ENCODE assay signal across 9 mouse cellular contexts in the genomic region with DNA sequence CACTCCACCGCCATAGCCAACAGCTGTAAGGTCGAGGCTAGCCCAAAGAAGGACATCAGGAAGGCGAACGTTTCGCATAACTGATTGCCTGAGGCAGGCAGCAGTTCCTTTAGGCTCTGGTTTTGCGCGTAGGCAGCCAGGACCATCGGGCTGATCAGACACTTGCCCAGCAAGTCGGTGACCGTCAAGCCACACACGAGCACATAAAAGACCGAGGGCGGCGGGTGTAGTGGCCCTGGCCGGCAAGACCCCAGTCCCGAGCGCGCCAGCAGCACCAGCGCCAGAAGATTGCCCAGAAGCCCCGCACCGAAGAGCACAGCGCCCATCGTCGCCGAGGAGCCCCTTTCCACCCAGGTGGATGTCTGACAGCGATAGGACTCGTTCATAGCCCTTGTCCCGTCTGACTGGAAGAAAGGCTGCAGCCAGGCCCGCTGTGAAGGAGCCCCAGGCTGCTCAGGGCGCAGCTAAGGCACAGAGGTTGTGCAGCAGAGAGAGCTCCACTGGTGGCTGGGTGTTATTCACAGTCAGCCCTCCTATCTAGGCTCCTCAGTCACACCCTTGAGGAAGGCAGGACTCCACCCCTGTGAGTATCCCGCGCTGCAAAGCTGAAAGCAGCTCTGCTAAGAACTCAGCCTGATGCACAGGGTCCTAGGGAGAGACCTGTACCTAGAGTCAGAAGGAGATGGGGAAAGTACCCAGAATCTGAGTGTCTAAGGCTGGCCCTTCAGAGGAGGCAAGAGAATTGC. TPM values are rescaled to one million over a fixed set of nuclear protein-coding genes. Genes with fewer than 3 reads are reported as not detected.
A peak's percentile ranks its signal among the peaks of the same experiment; 100 is the strongest.
DNase-seq lines count a peak whose midpoint lies in the region; ATAC-seq and TF ChIP-seq lines count a peak whose summit lies in the region.
"Had no signal": no experiment of that assay in that cellular context is flagged by ENCODE, and none has a peak within 500 bp of the region (broad histone marks: within the 10 kb centered on the region; RNA-seq: fewer than 3 reads in every experiment).

Ptgdr (minus strand) TSS at position 508 of the 746 bp plus-strand sequence.

- intact Hi-C loops in left cerebral cortex, postnatal 25 days (cut with DNase I), result no loop called here

- peak within 1 kb of the TSS; percentile 18 for H3K4me3 ChIP-seq in heart, postnatal 0 days (ENCODE audit: low read depth, low read length)
- peak within 1 kb of the TSS; percentile 31 for H3K4me3 ChIP-seq in hindbrain, embryonic 12.5 days
- peak within 1 kb of the TSS; percentile 40 for H3K4me3 ChIP-seq in midbrain, embryonic 15.5 days
- H3K4me3 ChIP-seq: liver, embryonic 13.5 days had no signal

- no peak within 1 kb of the TSS for H3K4me2 ChIP-seq in heart, postnatal 0 days (ENCODE audit: low read depth, low read length)
- H3K4me2 ChIP-seq in hindbrain, embryonic 12.5 days (replicated peaks), result peak within 1 kb of the TSS; percentile 57
- peak within 1 kb of the TSS; percentile 65 for H3K4me2 ChIP-seq in midbrain, embryonic 15.5 days
- H3K4me2 ChIP-seq: liver, embryonic 13.5 days had no signal

- no peak for TF ChIP-seq CTCF in heart, postnatal 0 days (IDR thresholded peaks at IDR 0.05; ENCODE audit: low read depth)
- TF ChIP-seq CTCF in brain, embryonic 14.5 days (IDR thresholded peaks at IDR 0.05; ENCODE audit: borderline replicate concordance, extremely low read depth, insufficient read depth, insufficient read length), result no peak

- no peaks in the 10 kb centered on the region for H3K4me1 ChIP-seq in heart, postnatal 0 days (ENCODE audit: control insufficient read depth, insufficient read depth)
- peaks cover 9% of the 10 kb centered on the region for H3K4me1 ChIP-seq in hindbrain, embryonic 12.5 days
- H3K4me1 ChIP-seq in midbrain, embryonic 15.5 days, result peaks cover 12% of the 10 kb centered on the region
- H3K4me1 ChIP-seq: liver, embryonic 13.5 days had no signal

- 2% methylated on average over 32 of the region's 32 CpGs for WGBS in heart, postnatal 0 days
- WGBS in hindbrain, embryonic 12.5 days, result under 1% methylated on average over 32 of the region's 32 CpGs
- under 1% methylated on average over 32 of the region's 32 CpGs for WGBS in midbrain, embryonic 15.5 days

- no peak for DNase-seq in heart, postnatal 0 days (ENCODE audit: low spot score)
- no peak for DNase-seq in heart, adult 11 months
- DNase-seq in brain, embryonic 14.5 days (ENCODE audit: low read depth), result peak; percentile 13
- no peak for DNase-seq in cerebellum, postnatal 4 days (ENCODE audit: low spot score in 2 of 2)
- no peak for DNase-seq in right cerebral cortex, postnatal 25 days
- DNase-seq in left cerebral cortex, postnatal 25 days (ENCODE audit: low spot score in 2 of 2), result no peak
- DNase-seq: liver, embryonic 13.5 days had no signal

- peaks cover 19% of the 10 kb centered on the region for H3K27me3 ChIP-seq in heart, postnatal 0 days (ENCODE audit: control insufficient read depth, insufficient read depth, low read length)
- peaks cover 26% of the 10 kb centered on the region for H3K27me3 ChIP-seq in hindbrain, embryonic 12.5 days
- H3K27me3 ChIP-seq in midbrain, embryonic 15.5 days (replicated peaks), result peaks cover 18% of the 10 kb centered on the region

- no peak for ATAC-seq in heart, postnatal 0 days (ENCODE audit: insufficient read depth, low read depth)
- peak; percentile 58 for ATAC-seq in hindbrain, embryonic 12.5 days (ENCODE audit: low FRiP score)
- ATAC-seq in midbrain, embryonic 15.5 days (replicated peaks), result peak; percentile 57

- TF ChIP-seq POLR2A in brain, embryonic 14.5 days (IDR thresholded peaks at IDR 0.05; ENCODE audit: borderline replicate concordance, extremely low read depth, insufficient read depth, insufficient read length, poor library complexity, severe bottlenecking), result no peak

- no peak within 1 kb of the TSS for H3K9ac ChIP-seq in heart, postnatal 0 days (replicated peaks; ENCODE audit: low read depth, low read length)
- H3K9ac ChIP-seq in hindbrain, embryonic 12.5 days, result peak within 1 kb of the TSS; percentile 47; the same call in 1 of the 2 replicates
- H3K9ac ChIP-seq in midbrain, embryonic 15.5 days, result peak within 1 kb of the TSS; percentile 27; the same call in 1 of the 2 replicates
- H3K9ac ChIP-seq: liver, embryonic 13.5 days had no signal

- H3K9me3 ChIP-seq in heart, postnatal 0 days (replicated peaks; ENCODE audit: control insufficient read depth, low read length), result no peaks in the 10 kb centered on the region
- H3K9me3 ChIP-seq in hindbrain, embryonic 12.5 days (replicated peaks), result no peaks in the 10 kb centered on the region
- no peaks in the 10 kb centered on the region for H3K9me3 ChIP-seq in midbrain, embryonic 15.5 days
- H3K9me3 ChIP-seq: liver, embryonic 13.5 days had no signal

- H3K27ac ChIP-seq in heart, postnatal 0 days (ENCODE audit: low read depth), result no peak within 1 kb of the TSS
- no peak within 1 kb of the TSS for H3K27ac ChIP-seq in hindbrain, embryonic 12.5 days
- H3K27ac ChIP-seq in midbrain, embryonic 15.5 days, result no peak within 1 kb of the TSS
- H3K27ac ChIP-seq: liver, embryonic 13.5 days had no signal

- H3K36me3 ChIP-seq in heart, postnatal 0 days (replicated peaks; ENCODE audit: control insufficient read depth, insufficient read depth, low read length), result no peaks in the 10 kb centered on the region
- no peaks in the 10 kb centered on the region for H3K36me3 ChIP-seq in hindbrain, embryonic 12.5 days
- H3K36me3 ChIP-seq in midbrain, embryonic 15.5 days (replicated peaks), result no peaks in the 10 kb centered on the region
- H3K36me3 ChIP-seq: liver, embryonic 13.5 days had no signal

- TF ChIP-seq EP300 in heart, postnatal 0 days (IDR thresholded peaks at IDR 0.05; ENCODE audit: low read depth), result no peak

RNA-seq across cellular contexts. Expression of gene Ptgdr, which starts in this region (rescaled TPM):
- total RNA-seq in heart, postnatal 0 days (2014; rRNA removed; ENCODE audit: low replicate concordance), result not detected in 2 replicates
- polyA plus RNA-seq in heart, postnatal 0 days (2015; fragmentation: Nextera tagmentation; extraction: Ambion mirVana), result not detected in 2 replicates
- 0.21 and 0.27 TPM in 2 replicates for polyA plus RNA-seq in brain, embryonic 14.5 days (2012; rRNA removed)
- polyA plus RNA-seq in hindbrain, embryonic 12.5 days (2016; fragmentation: Nextera tagmentation; extraction: Ambion mirVana), result 0.08 TPM in 1 of 2 replicates, not detected in the other
- polyA plus RNA-seq in midbrain, embryonic 15.5 days (2015; fragmentation: Nextera tagmentation; extraction: Ambion mirVana), result 0.43 and 0.52 TPM in 2 replicates
- under 1 TPM; 0.69 to 0.71 TPM for total RNA-seq in left cerebral cortex, postnatal 25 days (2021)
- polyA plus RNA-seq: liver, embryonic 13.5 days had no signal

Comparison
In these comparisons a context has a peak if more than half of its experiments do, and no peak if none do; other contexts are left out.
1. Peak in DNase-seq in brain, embryonic 14.5 days; RNA of the gene not detected or under 1 TPM.
2. Peak in ATAC-seq, H3K4me3 ChIP-seq, H3K9ac ChIP-seq and H3K4me2 ChIP-seq in hindbrain, embryonic 12.5 days; RNA of the gene not detected or under 1 TPM.
3. Peak in ATAC-seq, H3K4me3 ChIP-seq, H3K9ac ChIP-seq and H3K4me2 ChIP-seq in midbrain, embryonic 15.5 days; RNA of the gene not detected or under 1 TPM.